Mouse (Mus musculus) midbrain, embryonic 14.5 days (tissue): ENCODE measurements around the gene Oxld1. TPM values are rescaled to one million over a fixed set of nuclear protein-coding genes. Genes with fewer than 3 reads are reported as not detected.
A peak's percentile ranks its signal among the peaks of the same experiment; 100 is the strongest.

Source experiments
- ATAC-seq: fragments of 200-750 bp; cut with Nextera tagmentation; 2 replicates; pipeline ENCODE4 v1.8.0; 2017; ENCODE audit warnings: moderate number of reproducible peaks, moderate library complexity; ENCODE audit not compliant: low FRiP score, low TSS enrichment
- DNase-seq: peaks from one replicate; pipeline ENCODE4 v3.0.0-alpha.2; 2015
- H3K27ac ChIP-seq: fragments of 300-500 bp; sonication (generic); replicated peaks from 2 replicates; pipeline ENCODE4 v1.5.1; 2014; ENCODE audit warnings: mild to moderate bottlenecking, low read depth, low read length, moderate library complexity
- H3K27me3 ChIP-seq: fragments of 300-500 bp; sonication (generic); 2 replicates; pipeline ENCODE4 v1.6.1; 2014; ENCODE audit warnings: low read length, control low read depth, mixed read lengths; ENCODE audit not compliant: control insufficient read depth, insufficient read depth
- H3K36me3 ChIP-seq: fragments of 300-500 bp; sonication (generic); 2 replicates; pipeline ENCODE4 v1.6.1; 2014; ENCODE audit warnings: low read length, control low read depth; ENCODE audit not compliant: control insufficient read depth, insufficient read depth
- H3K4me1 ChIP-seq: fragments of 300-500 bp; sonication (generic); 2 replicates; pipeline ENCODE4 v1.6.1; 2014; ENCODE audit warnings: mild to moderate bottlenecking, antibody characterized with exemption, low read length, control low read depth; ENCODE audit not compliant: control insufficient read depth, insufficient read depth
- H3K4me2 ChIP-seq: fragments of 300-500 bp; sonication (generic); 2 replicates; pipeline ENCODE4 v1.6.1; 2014; ENCODE audit warnings: mild to moderate bottlenecking, low read length, moderate library complexity
- H3K4me3 ChIP-seq: fragments of 300-500 bp; sonication (generic); replicated peaks from 2 replicates; pipeline ENCODE4 v1.5.1; 2014; ENCODE audit warnings: low read depth, low read length
- H3K9ac ChIP-seq: fragments of 300-500 bp; sonication (generic); replicated peaks from 2 replicates; pipeline ENCODE4 v1.6.1; 2014; ENCODE audit warnings: mild to moderate bottlenecking, low read length, moderate library complexity
- H3K9me3 ChIP-seq: fragments of 300-500 bp; sonication (generic); 2 replicates; pipeline ENCODE4 v1.6.1; 2016; ENCODE audit warnings: low read length, control low read depth, mixed read lengths; ENCODE audit not compliant: control insufficient read depth
- WGBS: fragments of 180-500 bp; shearing (Covaris S2); extraction: QIAGEN DNeasy Blood & Tissue Kit; methylation state at CpG from one replicate; pipeline ENCODE4 v1.1.7; 2014; 5-methylcytosine and 5-hydroxymethylcytosine counted together
- polyA plus RNA-seq: library from polyadenylated mRNA; unstranded; fragments of >200 nt; fragmentation: Nextera tagmentation; extraction: Ambion mirVana; gene quantifications from 2 replicates; pipeline ENCODE4 v1.2.1, GENCODE M21; 2014

Gene Oxld1
- polyA plus RNA-seq, 1 experiment from 2014 or later, result 11.2 TPM

DNA sequence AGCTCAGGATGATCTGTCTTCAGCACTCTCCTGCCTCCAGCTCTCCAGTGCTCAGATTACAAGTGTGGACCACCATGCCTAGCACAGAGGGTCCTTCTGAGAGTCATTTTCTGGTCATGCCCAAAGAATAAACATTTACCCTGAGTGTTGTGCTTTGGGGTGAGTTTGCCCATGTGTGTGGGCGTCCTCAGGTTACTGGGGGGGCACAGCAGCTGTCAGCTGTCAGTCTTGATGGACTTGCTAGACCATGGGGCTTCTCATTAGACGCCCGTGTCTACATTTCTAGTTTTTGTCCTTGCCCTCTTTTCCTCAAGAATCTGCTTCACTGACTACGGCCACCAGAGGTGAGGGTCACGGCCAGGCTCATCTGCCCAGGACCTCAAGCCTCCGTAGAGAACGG, 10.7 kb downstream of the Oxld1 start:
- H3K4me1 ChIP-seq, result no peaks in the 10 kb centered on the region
- H3K9ac ChIP-seq, result no peak overlapping the region
- H3K4me3 ChIP-seq, result no peak overlapping the region
- no peaks in the 10 kb centered on the region for H3K36me3 ChIP-seq
- H3K27ac ChIP-seq, result no peak overlapping the region
- no peaks in the 10 kb centered on the region for H3K27me3 ChIP-seq
- ATAC-seq (no peak), DNase-seq (no peak)
- no peak overlapping the region for H3K4me2 ChIP-seq
- WGBS, result 85% methylated on average over 7 of the region's 7 CpGs
- no peaks in the 10 kb centered on the region for H3K9me3 ChIP-seq

GRCm38 (mm10) chr11:120445475-120445874, 12.4 kb downstream of the Oxld1 start:
- H3K9ac ChIP-seq, result no peak overlapping the region
- WGBS, result 83% methylated on average over 3 of the region's 3 CpGs
- ATAC-seq (no peak), DNase-seq (no peak)
- no peak overlapping the region for H3K4me2 ChIP-seq
- H3K4me1 ChIP-seq, result no peaks in the 10 kb centered on the region
- no peaks in the 10 kb centered on the region for H3K27me3 ChIP-seq
- no peak overlapping the region for H3K27ac ChIP-seq
- no peak overlapping the region for H3K4me3 ChIP-seq
- no peaks in the 10 kb centered on the region for H3K9me3 ChIP-seq
- no peaks in the 10 kb centered on the region for H3K36me3 ChIP-seq

GRCm38 (mm10) chr11:120444106-120444505, 13.8 kb downstream of the Oxld1 start:
- DNase-seq (no peak), ATAC-seq (no peak)
- Histone ChIP-seq H3K4me1 (no peaks in the 10 kb centered on the region), H3K4me2 (no peak overlapping the region), H3K27ac (no peak overlapping the region), H3K9ac (no peak overlapping the region), H3K36me3 (no peaks in the 10 kb centered on the region), H3K27me3 (no peaks in the 10 kb centered on the region), H3K9me3 (no peaks in the 10 kb centered on the region), H3K4me3 (no peak overlapping the region)
- 70% methylated on average over 6 of the region's 6 CpGs for WGBS

GRCm38 (mm10) chr11:120442765-120443280, 15.0 kb downstream of the Oxld1 start:
- H3K4me3 ChIP-seq, result no peak overlapping the region
- no peaks in the 10 kb centered on the region for H3K36me3 ChIP-seq
- DNase-seq (no peak), ATAC-seq (no peak)
- no peaks in the 10 kb centered on the region for H3K27me3 ChIP-seq
- no peak overlapping the region for H3K27ac ChIP-seq
- WGBS, result 91% methylated on average over 3 of the region's 3 CpGs
- no peaks in the 10 kb centered on the region for H3K4me1 ChIP-seq
- no peaks in the 10 kb centered on the region for H3K9me3 ChIP-seq
- no peak overlapping the region for H3K9ac ChIP-seq
- no peak overlapping the region for H3K4me2 ChIP-seq

- no peak within 1 kb of the TSS for H3K27ac ChIP-seq
- ATAC-seq, result no peak
Measured at GRCm38 (mm10) chr11:120442344-120442743, 15.5 kb downstream of the Oxld1 start, which contains the start of gene Tspan10. TSS of gene Tspan10 (plus strand) at chr11:120442644.

DNA sequence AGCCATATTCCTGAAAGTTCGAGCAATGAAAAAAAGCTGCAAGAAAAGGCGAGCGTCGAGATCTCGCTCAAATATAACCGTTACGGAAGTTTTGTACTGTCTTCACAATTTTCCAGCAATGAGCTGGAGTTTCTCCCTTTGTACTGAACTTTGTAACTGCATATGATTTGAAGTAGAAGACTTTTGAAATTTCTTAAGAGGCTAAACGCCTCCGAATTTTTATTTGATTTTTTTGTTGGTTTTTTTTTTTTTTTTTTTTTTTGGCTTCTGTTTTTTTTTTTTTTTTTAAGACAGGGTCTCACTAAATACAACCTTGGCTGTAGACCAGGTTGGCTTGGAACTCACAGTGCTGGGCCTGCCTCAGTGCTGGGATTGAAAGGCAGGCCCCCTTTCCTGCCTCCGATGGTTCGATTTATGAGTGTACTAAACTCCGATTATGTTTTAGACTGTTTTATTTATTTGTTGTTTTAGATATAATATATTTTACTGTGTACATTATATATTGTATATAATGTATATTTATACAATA, 19.9 kb downstream of the Oxld1 start:
- ATAC-seq, result no peak
- Histone ChIP-seq H3K27me3 (no peaks in the 10 kb centered on the region), H3K9ac (peak overlapping the region; percentile 92; the same call in 1 of the 2 replicates), H3K4me1 (peaks cover 11% of the 10 kb centered on the region), H3K9me3 (no peaks in the 10 kb centered on the region), H3K4me3 (peak overlapping the region; percentile 96), H3K4me2 (peak overlapping the region; percentile 95), H3K27ac (no peak overlapping the region), H3K36me3 (peaks cover 24% of the 10 kb centered on the region)
- 29% methylated on average over 12 of the region's 12 CpGs for WGBS
- no peak for DNase-seq

More at GRCm38 (mm10) chr11:120442344-120442743, 15.5 kb downstream of the Oxld1 start, which contains the start of gene Tspan10:
- no peaks in the 10 kb centered on the region for H3K27me3 ChIP-seq
- no peak within 1 kb of the TSS for H3K9ac ChIP-seq
- no peaks in the 10 kb centered on the region for H3K4me1 ChIP-seq
- no peak within 1 kb of the TSS for H3K4me3 ChIP-seq
- no peak within 1 kb of the TSS for H3K4me2 ChIP-seq
- WGBS, result 95% methylated on average over 3 of the region's 3 CpGs
- H3K9me3 ChIP-seq, result no peaks in the 10 kb centered on the region
- DNase-seq, result no peak
- no peaks in the 10 kb centered on the region for H3K36me3 ChIP-seq

GRCm38 (mm10) chr11:120437152-120437856, 20.6 kb downstream of the Oxld1 start, which contains the start of gene Nploc4:
TSS of gene Nploc4 (minus strand) at chr11:120437708.
- H3K27ac ChIP-seq, result peak within 1 kb of the TSS; percentile 74
- H3K9me3 ChIP-seq, result no peaks in the 10 kb centered on the region
- no peaks in the 10 kb centered on the region for H3K27me3 ChIP-seq
- peak within 1 kb of the TSS; percentile 92 for H3K9ac ChIP-seq
- H3K4me3 ChIP-seq, result peak within 1 kb of the TSS; percentile 96
- ATAC-seq (peak; percentile 77), DNase-seq (peak; percentile 94)
- H3K4me1 ChIP-seq, result peaks cover 11% of the 10 kb centered on the region
- under 1% methylated on average over 77 of the region's 77 CpGs for WGBS
- peaks cover 30% of the 10 kb centered on the region for H3K36me3 ChIP-seq
- H3K4me2 ChIP-seq, result peak within 1 kb of the TSS; percentile 95

GRCm38 (mm10) chr11:120426727-120427126, 31.1 kb downstream of the Oxld1 start:
- Histone ChIP-seq H3K4me3 (no peak overlapping the region), H3K4me2 (no peak overlapping the region), H3K36me3 (peaks cover 83% of the 10 kb centered on the region), H3K9me3 (no peaks in the 10 kb centered on the region), H3K9ac (no peak overlapping the region), H3K4me1 (no peaks in the 10 kb centered on the region), H3K27ac (no peak overlapping the region), H3K27me3 (no peaks in the 10 kb centered on the region)
- ATAC-seq (no peak), DNase-seq (no peak)
- WGBS, result 98% methylated on average over 3 of the region's 3 CpGs
